Mouse (Mus musculus) 3134 (cell line): ENCODE measurements around the gene Exoc2.

Source experiments
- DNase-seq: peaks from one replicate; pipeline ENCODE4 v3.0.0-alpha.2; 2011; ENCODE audit warnings: low spot score; ENCODE audit not compliant: insufficient read length; ENCODE audit errors: extremely low read depth

Exoc2 gene

GRCm38 (mm10) chr13:30972102-30972501 is 1.8 kb downstream of the Exoc2 start:
- peak; percentile 27 for DNase-seq

GRCm38 (mm10) chr13:30971047-30971446 is 2.8 kb downstream of the Exoc2 start:
- DNase-seq, result no peak

GRCm38 (mm10) chr13:30968311-30968710 is 5.6 kb downstream of the Exoc2 start:
- DNase-seq, result no peak

GRCm38 (mm10) chr13:30966507-30966911 is 7.4 kb downstream of the Exoc2 start:
- DNase-seq, result no peak

GRCm38 (mm10) chr13:30961932-30962331 is 12.0 kb downstream of the Exoc2 start:
- no peak for DNase-seq

- no peak for DNase-seq
Measured at GRCm38 (mm10) chr13:30960714-30961113, 13.2 kb downstream of the Exoc2 start.

GRCm38 (mm10) chr13:30953580-30953979 is 20.3 kb downstream of the Exoc2 start:
- DNase-seq, result no peak

GRCm38 (mm10) chr13:30952044-30952443 is 21.8 kb downstream of the Exoc2 start:
- DNase-seq, result no peak

GRCm38 (mm10) chr13:30949181-30949580 is 24.7 kb downstream of the Exoc2 start:
- DNase-seq, result no peak

- no peak for DNase-seq
Measured at GRCm38 (mm10) chr13:30947540-30947939, 26.4 kb downstream of the Exoc2 start, which contains the start of gene Hus1b. Gene Hus1b, minus strand, starts transcription at chr13:30947759.

GRCm38 (mm10) chr13:30947129-30947528 is 26.8 kb downstream of the Exoc2 start:
- DNase-seq, result peak; percentile 11

GRCm38 (mm10) chr13:30945788-30946187 is 28.1 kb downstream of the Exoc2 start:
- DNase-seq, result no peak

GRCm38 (mm10) chr13:30932972-30933371 is 40.9 kb downstream of the Exoc2 start:
- DNase-seq, result no peak

GRCm38 (mm10) chr13:30931613-30932012 is 42.3 kb downstream of the Exoc2 start:
- DNase-seq, result peak; percentile 7

- DNase-seq, result no peak
Measured at GRCm38 (mm10) chr13:30929119-30929518, 44.8 kb downstream of the Exoc2 start.

GRCm38 (mm10) chr13:30924269-30924668 is 49.6 kb downstream of the Exoc2 start:
- DNase-seq, result no peak

GRCm38 (mm10) chr13:30921914-30922313 is 52.0 kb downstream of the Exoc2 start:
- no peak for DNase-seq

- no peak for DNase-seq
Measured at GRCm38 (mm10) chr13:30913757-30914156, 60.1 kb downstream of the Exoc2 start.

- DNase-seq, result no peak
Measured at GRCm38 (mm10) chr13:30913028-30913427, 60.9 kb downstream of the Exoc2 start.

GRCm38 (mm10) chr13:30911931-30912625 is 61.8 kb downstream of the Exoc2 start:
- no peak for DNase-seq

GRCm38 (mm10) chr13:30910889-30911288 is 63.0 kb downstream of the Exoc2 start:
- no peak for DNase-seq

GRCm38 (mm10) chr13:30902286-30902685 is 71.6 kb downstream of the Exoc2 start:
- no peak for DNase-seq
